Mouse (Mus musculus): ENCODE results near the gene Zfp428.

Zfp428 gene

DNA sequence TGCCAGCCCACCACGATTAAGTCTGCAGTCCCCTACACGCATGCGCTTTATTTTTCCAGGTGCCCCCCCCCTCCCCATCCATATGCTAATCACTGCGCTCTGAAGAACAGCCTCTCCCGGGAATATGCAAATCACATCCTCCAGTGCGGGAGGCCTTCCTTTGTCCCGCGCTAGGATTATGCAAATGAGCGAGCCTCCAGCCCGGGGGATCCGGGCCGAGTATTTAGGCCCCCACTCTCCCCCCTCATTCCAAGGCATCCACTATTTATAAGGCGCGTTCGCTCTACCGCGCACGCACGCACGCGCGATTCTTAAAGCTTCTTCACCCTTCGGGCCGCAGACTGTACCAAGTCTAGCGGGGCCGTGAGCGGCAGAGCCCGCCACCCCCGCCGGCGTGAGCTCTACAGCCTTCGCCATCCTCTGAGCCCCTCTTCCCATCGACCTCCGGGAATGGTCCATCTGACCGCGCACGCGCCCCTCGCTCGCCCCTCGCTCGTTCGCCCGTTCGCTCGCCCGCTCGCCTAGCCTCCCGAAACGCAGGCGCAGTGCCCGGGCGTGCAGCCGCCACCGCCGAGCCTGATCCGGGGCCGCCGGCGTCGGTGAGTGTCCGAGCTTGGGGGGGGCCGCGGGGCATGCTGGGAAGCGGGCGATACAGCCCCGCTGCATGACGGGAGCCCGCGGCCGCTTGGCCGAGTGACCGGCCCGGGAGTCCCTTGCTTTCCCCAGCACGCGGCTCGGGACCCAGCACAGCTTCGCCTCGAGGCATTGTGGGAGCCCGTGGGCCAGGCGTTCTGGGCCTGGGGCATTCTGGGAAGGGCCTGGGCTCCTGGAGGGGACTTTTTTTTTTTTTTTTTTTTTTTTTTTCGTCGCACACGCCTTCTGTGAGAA lies at the start of gene Zfp428:
TSS of gene Zfp428 (plus strand) at position 169 of the 888 bp plus-strand sequence.
- DNase-seq = peak; percentile 66 to 79

DNA sequence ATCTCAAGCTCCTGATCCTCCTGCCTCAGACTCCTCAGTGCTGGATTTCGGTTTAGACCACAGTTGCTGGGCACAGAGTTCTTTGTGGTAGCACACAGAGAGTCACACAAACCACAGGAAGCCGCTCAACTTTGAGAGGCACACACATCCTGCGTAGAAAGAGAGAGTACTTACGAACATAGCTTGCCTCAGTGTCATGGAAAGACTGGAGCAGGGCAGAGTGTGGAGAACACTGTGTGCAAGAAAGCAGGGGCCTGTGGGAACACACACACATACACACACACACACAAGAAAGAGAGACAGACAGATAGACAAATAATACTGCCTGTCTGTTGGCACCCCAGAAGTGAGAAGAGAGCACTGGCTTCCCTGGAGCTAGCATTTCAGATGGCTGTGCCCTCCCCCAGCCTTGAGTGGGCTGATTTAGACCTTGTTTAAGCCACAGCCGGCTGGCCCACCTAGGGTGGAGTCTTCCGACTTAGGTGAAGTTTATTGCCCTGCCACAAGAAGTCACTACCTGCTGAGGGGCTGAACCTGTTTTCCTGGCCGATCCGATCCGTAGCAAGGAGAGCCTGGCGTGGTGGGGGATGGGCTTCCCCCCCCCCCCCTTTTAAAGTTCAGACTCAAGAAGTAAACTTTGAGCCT lies 49.0 kb upstream of the Zfp428 start:
- DNase-seq = peak; percentile 50 to 62

DNA sequence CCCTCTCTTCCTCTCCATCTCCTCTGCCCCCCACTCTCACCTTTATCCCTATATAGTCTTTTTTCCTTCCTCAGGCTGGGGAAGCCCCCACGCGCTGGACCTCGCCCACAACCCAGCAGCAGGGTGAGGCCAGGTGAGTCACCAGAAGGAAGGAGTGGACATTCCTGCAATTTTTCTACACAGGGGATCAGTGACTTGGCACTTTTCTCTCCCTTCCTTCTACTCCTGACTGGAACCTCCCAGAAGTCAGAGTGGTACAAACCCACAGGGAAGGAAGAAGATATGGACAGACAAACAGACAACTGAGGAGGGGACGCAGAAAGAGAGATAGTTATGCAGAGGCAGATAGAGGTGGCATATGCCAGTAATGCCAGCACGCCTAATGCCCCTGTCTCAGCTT lies 47.4 kb upstream of the Zfp428 start:
- no peak for DNase-seq

DNA sequence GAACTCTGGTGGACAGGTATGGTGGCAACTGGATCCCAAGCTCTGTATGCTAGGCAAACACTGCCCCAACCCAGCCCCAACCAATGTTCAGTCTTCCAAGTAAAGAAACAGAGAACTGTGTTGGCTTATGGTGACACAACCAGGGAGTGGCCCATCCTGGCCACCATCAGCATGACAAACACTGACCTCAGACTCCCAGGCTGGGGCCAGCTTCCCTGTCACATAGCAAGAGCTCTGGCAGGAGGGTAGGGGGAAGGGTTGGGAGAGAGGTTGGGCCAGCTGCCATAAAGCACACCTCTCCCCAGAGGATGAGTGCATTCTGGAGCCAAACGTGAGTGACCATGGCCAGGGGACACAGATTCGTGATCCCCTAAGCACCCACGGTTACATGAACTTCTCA lies 47.0 kb upstream of the Zfp428 start:
- DNase-seq = no peak

DNA sequence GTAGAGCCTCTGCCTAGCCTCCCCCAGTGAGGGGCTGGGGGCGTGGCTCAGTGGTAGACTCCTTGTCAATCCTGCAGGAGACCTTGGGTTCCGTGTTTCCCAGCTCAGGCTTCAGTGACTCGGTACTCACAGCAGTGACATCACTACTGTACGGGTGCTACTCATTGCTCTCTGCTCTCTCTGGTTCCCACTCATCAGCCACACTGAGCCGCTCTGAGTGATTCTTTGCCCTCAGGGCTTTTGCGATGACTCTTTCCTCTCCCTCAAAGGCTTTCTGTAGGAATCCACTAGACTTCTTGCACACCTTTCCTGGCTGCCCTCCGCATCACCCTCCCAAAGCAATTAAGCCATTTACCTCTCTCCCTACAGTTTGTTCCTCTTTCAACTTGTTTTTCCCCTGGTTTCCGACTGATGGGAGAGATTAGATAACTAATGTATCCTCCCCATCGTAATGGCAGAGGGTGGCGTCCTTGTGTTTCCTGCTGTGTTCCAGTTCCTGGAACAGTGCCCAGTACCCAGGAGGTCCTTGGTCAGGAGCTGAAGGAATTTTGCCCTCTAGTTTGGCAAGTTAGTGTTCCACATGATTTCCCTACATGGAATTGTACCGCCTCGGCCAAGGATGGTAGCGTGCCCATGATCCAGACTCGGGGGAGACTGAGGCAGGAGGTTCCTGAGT lies 45.3 kb upstream of the Zfp428 start:
- no peak for DNase-seq

DNA sequence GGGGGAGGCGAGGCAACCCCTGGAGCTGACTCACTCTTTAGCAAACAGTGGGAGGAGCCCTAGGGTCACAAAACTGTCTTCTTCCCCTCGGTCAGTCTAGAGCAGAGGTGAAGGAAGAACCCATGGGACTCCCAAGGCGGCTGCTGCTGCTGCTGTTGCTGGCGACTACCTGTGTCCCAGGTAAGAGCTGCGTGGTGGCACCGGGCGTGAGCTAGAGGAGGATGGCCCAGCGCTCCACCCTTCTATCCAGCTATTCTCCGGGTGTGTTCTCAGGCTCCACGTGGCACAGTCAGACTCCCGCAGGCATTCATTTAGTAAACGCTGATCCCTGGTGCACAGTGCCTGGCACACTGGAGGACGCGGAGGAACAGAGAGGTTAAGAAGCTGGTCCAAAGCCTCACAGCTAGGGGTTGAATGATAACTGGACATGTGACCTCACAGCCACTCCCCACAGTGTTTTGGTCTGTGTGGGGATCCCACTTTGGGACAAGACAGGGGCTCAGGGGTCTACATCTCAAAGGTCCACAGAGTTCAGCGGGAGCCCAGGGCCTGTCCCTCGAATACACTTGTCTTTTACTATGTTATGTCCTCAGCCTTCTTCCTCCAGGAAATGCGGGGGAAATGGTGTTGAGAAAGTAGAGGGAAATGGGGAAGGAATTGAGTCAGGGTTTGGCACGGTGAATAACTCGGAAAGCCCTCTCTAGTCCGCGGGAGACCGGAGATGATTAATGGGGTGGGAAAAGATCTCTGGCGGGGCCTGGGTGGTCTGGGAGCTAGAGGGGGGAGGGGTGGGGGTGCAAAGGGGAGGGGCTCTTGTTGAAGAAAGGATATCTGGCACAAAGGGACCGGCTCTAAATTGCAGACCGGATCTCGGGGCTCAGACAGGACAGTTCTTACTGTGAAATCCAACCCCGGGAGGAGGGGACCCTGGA lies 44.2 kb upstream of the Zfp428 start, which contains the start of gene Plaur:
TSS of gene Plaur (plus strand) at position 97 of the 932 bp plus-strand sequence.
- DNase-seq = peak; percentile 59 to 61

DNA sequence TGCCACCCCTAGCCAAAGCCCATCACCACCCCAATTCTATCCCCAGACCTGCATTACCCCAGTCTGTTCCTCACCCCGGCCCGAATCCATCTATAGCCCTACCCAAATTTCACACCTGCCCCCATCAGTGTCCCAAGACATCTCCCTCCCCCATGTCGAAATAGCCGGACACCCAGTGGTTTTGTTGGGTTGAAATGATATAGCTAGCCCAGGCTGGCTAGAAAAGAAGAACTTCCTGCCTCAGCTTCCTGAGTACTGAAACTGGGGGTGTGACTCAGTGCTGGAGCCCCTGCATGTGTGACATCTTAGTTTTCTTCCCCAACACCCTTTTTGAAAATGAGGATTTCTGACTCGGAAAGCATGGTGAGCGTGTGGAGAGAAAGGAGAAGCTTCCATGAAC lies 40.0 kb upstream of the Zfp428 start:
- no peak for DNase-seq

DNA sequence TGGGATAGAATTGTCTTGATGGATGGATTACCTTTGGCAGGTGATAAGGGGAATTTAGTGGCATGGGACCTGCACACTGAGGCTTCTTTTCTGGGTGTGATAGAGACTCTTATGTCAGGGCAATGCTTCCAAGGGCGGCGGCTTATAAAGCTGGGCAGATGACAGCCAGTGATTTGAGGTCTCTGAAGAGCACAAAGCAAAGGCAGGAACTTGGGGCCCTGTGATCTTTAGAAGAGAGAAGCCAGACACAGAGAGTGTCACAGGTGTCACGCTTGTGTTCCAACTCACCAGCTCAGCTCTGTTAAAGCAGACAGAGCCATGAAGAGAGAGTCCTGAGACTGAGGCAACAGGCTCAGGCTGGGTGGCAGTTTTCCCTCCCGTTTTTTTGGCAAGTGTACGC lies 38.9 kb upstream of the Zfp428 start:
- DNase-seq = no peak

DNA sequence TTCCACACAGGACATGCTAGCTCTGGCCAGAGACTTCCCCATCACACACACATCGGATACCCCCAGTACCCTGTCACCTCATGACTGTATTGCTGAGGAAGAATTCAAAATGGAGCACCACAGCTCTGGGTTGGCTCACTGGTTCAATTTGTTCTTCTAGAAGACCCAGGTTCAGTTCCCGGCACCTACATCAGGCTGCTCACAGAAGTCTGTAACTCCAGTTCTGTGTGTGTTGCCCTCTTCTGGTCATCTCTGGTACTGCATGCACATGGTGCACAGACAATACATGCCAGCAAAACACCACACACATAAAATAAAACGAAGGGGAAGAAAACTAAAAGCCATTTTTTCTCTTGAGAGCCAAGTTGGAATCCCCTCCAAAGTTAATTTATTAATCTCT lies 37.7 kb upstream of the Zfp428 start:
- no peak for DNase-seq

DNA sequence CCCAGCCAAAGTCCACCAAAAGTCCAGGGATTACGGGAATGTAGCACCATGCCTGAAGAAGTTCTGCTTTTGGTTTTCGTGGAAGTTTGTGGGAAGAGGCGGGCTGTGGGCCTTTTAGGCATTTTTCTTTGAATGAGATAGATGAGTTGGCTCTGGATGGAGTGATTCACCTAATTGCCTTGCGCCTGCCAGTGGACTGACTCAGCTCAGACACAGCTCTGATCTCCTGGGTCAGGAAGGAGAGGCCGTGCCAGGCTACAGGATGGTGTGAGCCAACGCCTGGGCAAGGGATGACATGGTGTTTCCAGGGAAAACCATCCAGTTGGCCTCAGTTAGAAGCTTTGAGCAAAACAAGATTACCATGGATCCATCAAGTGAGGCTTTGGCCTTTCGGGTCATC lies 36.5 kb upstream of the Zfp428 start:
- no peak for DNase-seq

DNA sequence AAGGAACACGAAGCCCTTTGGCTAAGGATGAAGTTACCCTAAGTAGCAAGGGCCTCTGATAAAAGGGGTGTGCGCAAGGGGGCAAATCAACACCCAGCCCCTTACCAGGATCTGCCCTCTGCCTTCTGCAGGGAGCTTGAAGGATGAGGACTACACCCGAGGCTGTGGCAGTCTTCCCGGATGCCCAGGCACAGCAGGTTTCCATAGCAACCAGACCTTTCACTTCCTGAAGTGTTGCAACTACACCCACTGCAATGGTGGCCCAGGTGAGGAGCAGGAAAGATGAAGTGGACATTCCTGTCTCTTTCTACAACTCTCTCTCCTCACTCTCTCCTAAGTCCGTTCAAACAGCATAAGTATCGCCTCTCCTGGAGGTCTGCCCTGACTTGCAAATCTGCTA lies 34.4 kb upstream of the Zfp428 start:
- DNase-seq = no peak

DNA sequence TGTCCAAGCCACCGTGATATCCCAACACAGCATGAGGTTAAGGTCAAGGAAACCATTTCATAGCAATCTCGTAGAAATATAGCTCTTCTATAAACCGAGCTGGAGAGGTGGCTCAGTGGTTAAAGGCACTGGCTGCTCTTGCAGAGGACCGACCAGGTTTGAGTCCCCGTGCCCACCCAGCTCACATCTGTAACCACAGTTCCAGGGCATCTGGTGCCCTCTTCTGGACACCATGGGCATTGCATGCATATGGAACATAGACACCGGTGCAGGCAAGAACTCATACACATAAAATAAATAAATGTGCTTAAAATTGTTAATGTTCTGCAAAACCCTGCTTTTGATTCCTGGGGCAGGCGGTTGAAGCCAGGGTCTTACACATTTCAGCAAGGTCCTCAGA lies 33.9 kb upstream of the Zfp428 start:
- peak in 1 of 2 experiments; percentile 43 for DNase-seq

DNA sequence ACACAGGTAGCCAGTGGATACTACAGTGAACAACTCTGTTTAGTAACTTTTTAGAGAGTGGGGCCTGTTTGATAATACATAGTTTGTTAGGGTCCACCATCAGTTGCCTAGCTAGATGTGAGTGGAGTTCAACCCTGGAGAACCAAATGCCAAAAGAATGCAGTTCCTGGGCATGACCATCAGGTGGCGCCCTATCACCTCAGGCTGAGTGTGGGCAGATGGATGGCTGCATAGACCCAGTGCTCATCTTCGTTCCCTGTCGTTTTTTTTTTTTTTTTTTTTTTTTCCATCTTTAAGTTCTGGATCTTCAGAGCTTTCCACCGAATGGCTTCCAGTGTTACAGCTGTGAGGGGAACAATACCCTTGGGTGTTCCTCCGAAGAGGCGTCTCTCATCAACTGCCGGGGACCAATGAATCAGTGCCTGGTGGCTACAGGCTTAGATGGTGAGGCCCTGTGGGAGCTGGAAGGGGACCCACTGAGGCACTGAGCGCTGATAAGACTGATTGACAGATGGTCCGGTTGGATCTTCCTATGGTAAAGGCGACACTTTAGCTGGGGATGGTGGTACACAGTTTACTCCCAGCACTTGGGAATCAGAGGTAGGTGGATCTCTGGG lies 32.8 kb upstream of the Zfp428 start:
- DNase-seq = peak in 1 of 2 experiments; percentile 59

DNA sequence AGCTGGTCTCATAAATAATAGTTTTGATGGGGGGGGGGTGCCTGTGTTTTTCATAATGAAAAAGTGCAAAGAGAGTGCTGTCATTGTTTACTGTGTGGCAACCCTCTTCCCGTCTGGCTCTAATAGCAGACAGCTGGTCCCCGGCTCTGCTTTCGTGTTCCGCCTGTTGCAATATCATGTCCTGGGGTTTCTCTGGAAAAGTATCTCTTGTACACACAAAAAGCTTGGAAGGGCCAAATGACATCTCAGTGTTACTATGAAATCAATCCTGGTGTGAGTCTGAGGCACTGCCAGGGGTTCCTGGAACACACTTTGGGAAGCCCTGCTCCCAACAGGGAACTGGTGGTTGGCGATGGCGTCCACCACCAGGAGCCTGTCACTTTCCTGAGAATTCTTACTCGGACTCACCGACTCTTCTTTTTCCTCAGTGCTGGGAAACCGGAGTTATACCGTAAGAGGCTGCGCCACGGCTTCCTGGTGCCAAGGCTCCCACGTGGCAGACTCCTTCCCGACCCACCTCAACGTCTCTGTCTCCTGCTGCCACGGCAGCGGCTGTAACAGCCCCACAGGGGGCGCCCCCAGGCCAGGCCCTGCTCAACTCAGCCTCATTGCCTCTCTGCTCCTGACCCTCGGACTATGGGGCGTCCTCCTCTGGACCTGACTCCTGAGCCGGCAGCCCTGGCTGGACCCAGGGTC lies 31.8 kb upstream of the Zfp428 start:
- no peak for DNase-seq

DNA sequence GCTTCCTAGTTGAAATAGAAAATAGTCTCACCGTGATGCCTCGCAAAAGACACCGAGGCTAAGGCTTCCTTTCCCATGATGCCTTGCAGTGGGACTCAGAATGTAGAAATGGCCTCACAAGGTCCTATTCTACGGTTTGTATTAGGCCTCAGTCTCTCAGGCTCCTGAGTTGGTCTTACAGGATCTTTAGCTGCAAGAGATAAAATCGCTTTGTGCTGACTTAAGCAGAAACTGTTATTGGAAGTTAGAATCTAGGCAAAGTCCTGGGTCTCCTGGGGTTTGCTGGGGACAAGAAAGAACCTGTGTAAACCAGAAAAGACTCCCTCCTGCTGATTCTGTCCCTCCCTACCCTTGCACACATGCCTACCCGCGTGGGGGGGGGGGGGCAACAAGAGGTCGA lies 30.5 kb upstream of the Zfp428 start:
- no peak for DNase-seq

DNA sequence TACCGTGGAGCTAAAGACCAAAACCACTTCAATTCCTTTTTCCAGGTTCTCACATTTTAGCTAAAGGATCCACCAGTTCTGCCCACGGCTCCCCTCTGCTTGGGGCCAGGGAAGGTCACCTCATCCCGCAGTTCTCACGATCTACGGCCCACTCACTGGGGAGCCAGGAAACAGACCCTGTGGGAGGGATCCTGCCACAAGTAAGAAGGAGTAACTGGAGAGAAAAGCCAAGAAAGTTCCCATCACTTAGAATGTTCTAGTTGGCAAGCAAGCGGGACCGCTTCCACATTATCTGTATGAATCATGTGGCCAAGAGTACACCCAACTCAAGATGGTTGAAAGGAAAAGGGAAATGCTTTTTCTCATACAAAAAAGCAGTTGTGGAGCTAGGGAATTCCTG lies 29.9 kb upstream of the Zfp428 start:
- DNase-seq = no peak

DNA sequence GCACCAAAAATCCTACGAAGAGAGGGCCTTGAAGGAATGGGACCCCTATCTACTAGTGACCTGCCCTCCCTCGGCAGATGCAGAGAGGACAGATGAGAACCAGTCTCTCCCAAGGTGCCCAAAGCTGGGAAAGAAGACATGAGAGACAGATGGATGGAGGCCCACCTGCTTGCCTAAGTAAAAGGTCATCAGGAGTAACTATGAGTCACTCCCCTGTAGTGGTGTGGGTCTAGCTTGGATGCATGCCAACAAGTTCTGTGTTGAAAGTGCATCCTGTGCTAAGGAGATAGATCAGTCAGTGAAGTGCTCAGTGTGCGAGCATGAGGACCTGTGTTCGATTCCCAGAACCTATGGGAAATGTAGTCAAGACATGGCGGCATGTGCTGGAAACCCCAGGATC lies 27.9 kb upstream of the Zfp428 start:
- DNase-seq = no peak

DNA sequence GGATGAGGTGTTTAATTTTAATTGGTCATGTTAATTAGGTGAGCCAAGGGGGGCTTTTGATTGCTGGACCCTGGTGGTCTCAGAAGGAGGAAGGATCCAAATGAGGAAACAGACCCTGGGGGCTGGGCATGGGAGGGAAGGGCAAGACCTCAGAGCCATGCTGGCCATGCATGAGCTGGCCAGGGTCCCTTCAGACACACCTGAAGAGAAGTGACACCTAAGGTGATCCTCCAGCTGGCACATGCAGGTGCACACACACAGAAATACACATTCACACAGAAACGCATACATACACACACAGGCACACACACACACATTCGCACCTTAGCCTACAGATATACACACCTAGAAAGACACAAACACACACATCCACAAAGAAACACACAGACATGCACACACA lies 27.1 kb upstream of the Zfp428 start:
- no peak for DNase-seq

DNA sequence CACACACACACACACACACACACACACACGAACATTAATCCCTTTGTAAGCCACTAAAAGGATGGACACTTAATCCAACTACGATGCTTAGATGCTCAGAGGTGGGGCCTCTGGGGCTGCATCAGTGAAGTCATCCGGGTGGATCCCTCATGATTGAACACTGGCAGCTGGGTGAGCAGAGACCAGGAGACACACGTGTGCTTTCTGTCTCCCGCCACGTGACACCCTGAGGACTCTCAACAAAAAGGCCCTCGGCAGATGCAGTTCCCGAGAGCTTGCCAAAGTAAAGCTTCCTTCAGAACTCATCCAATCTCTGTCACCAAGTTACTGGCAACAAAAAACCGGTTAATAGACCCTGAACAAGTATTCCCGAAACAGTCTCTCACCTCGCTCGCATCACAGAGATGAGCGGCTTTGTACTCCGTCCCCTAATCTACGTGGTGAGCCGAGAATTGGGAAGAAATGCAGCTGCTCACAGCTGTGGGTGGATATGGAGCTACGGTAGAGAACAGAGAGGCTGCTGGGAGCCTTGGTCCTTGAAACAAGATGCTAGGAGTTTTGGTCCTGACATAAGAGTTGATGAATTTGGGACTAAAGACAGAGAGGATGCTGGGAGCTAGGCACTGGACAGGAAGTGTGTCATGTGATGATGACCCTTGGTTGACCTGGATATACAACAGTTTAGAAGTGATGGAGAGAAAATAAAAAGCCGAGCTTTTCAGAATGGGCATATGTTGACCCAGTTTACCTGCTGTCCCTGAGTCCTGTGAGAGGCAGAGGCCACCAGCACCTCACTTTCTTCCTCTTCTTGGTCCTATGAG lies 26.5 kb upstream of the Zfp428 start:
- DNase-seq = no peak

DNA sequence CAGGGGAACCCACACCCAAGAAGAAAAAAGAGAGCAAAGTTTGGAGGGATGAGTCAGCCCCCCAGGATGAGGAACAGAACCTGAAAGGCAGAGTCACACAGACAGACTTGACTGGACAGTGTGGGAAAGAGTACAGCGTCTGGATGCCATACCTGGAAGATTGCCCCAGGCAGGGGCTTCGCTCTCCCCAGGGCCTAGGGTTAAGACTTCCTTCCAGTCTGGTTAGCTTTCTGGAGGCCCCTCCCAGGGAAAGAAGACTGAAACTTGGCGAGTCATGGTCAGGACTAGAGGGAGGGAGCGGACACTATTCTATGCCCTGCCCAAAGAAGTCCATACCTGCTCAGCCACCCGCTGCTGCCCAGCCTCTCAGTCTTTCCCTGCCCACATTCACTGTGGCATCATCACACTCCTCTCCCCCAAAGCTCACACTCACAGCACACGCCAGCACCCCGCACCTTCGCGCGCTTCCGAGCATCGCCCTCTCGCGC lies 25.8 kb upstream of the Zfp428 start:
- no peak for DNase-seq

Data from spleen, adult 18-20 months (tissue).